18 mouse cellular contexts compared by ENCODE assay signal in the genomic region with DNA sequence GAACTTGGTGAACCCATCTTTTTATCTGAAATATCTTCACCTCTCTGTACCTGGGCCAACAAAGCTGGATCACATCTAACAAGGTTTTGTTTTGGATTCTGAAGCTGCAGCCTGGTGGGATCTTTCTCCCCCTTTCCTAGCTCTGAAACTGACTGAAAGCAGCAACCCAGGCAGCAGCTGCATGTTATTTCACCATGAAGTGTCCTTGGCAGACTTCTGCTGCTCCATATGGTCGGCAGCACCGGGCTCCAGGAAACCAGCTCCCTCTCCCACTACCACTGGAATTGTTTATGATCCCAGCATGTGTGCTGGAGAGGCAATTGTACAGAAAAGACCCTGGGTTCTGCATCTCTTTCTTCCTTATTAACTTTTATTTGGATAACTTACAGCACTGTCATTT.
DNase-seq lines count a peak whose midpoint lies in the region; ATAC-seq lines count a peak whose summit lies in the region.
"Had no signal": no experiment of that assay in that cellular context is flagged by ENCODE, and none has a peak within 500 bp of the region (broad histone marks: within the 10 kb centered on the region; RNA-seq: fewer than 3 reads in every experiment).

No protein-coding gene starts in this region.

- H3K4me3 ChIP-seq in forebrain, embryonic 14.5 days (ENCODE audit: low read depth, low read length), result no peak overlapping the region
- H3K4me3 ChIP-seq in forebrain, embryonic 10.5 days, result no peak overlapping the region
- H3K4me3 ChIP-seq: erythroblast, embryonic 14.5 days; hindbrain, embryonic 13.5 days; midbrain, embryonic 12.5 days had no signal

- no peaks in the 10 kb centered on the region for H3K9me3 ChIP-seq in forebrain, embryonic 14.5 days (replicated peaks; ENCODE audit: control insufficient read depth, low read length)
- H3K9me3 ChIP-seq in forebrain, embryonic 10.5 days, result no peaks in the 10 kb centered on the region
- H3K9me3 ChIP-seq: hindbrain, embryonic 13.5 days; midbrain, embryonic 12.5 days had no signal

- H3K27ac ChIP-seq in forebrain, embryonic 14.5 days (ENCODE audit: low read depth, low read length), result peak overlapping the region; percentile 16; the same call in 1 of the 2 replicates
- H3K27ac ChIP-seq in forebrain, embryonic 10.5 days, result no peak overlapping the region
- H3K27ac ChIP-seq: hindbrain, embryonic 13.5 days; liver, embryonic 14.5 days; midbrain, embryonic 12.5 days had no signal

- H3K9ac ChIP-seq in forebrain, embryonic 14.5 days (ENCODE audit: low read length), result no peak overlapping the region
- H3K9ac ChIP-seq: hindbrain, embryonic 13.5 days; liver, embryonic 14.5 days; midbrain, embryonic 12.5 days had no signal

- H3K36me3 ChIP-seq in forebrain, embryonic 14.5 days (ENCODE audit: control insufficient read depth, insufficient read depth, low read length), result no peaks in the 10 kb centered on the region
- H3K36me3 ChIP-seq in forebrain, embryonic 10.5 days (replicated peaks), result no peaks in the 10 kb centered on the region
- H3K36me3 ChIP-seq: hindbrain, embryonic 13.5 days; midbrain, embryonic 12.5 days had no signal

- no peak overlapping the region for H3K4me2 ChIP-seq in forebrain, embryonic 14.5 days (ENCODE audit: low read length)
- H3K4me2 ChIP-seq: hindbrain, embryonic 13.5 days; midbrain, embryonic 12.5 days had no signal

- WGBS in forebrain, embryonic 14.5 days, result 46% methylated on average over 2 of the region's 2 CpGs
- WGBS in forebrain, embryonic 10.5 days, result 77% methylated on average over 2 of the region's 2 CpGs

- H3K4me1 ChIP-seq in forebrain, embryonic 14.5 days (ENCODE audit: control insufficient read depth, insufficient read depth, low read length), result no peaks in the 10 kb centered on the region
- no peaks in the 10 kb centered on the region for H3K4me1 ChIP-seq in forebrain, embryonic 10.5 days
- H3K4me1 ChIP-seq: hindbrain, embryonic 13.5 days; midbrain, embryonic 12.5 days had no signal

- DNase-seq in forebrain, embryonic 14.5 days (ENCODE audit: low spot score), result peak; percentile 69
- no peak for DNase-seq in forebrain, embryonic 10.5 days (ENCODE audit: extremely low spot score, low spot score)
- DNase-seq in kidney, postnatal 10 days, result peak; percentile 47
- DNase-seq in kidney, postnatal 25 days, result no peak
- DNase-seq in right cerebral cortex, postnatal 14 days, result peak; percentile 10
- DNase-seq in right cerebral cortex, postnatal 25 days, result no peak
- DNase-seq in Muller cell, postnatal 12 days (ENCODE audit: inconsistent ontology term), result no peak
- no peak for DNase-seq in thymus, adult 18-20 months
- DNase-seq: adrenal gland, postnatal 10 days; B cell, adult 2 months; cerebellum, adult 18-20 months; gastrocnemius, postnatal 36 days; spleen, adult 18-20 months; thymus, postnatal 25 days had no signal

- no peak for ATAC-seq in forebrain, embryonic 14.5 days

- no peaks in the 10 kb centered on the region for H3K27me3 ChIP-seq in forebrain, embryonic 14.5 days (replicated peaks; ENCODE audit: control insufficient read depth, insufficient read depth, low read length)
- no peaks in the 10 kb centered on the region for H3K27me3 ChIP-seq in forebrain, embryonic 10.5 days (ENCODE audit: poor library complexity, severe bottlenecking)
- H3K27me3 ChIP-seq: hindbrain, embryonic 13.5 days; midbrain, embryonic 12.5 days had no signal

Comparison
In these comparisons a context has a peak if more than half of its experiments do, and no peak if none do; other contexts are left out.
1. DNase-seq: peak in forebrain, embryonic 14.5 days (single experiment), kidney, postnatal 10 days (single experiment) and right cerebral cortex, postnatal 14 days (single experiment); none in forebrain, embryonic 10.5 days (single experiment), kidney, postnatal 25 days (0 of 2), right cerebral cortex, postnatal 25 days (single experiment), Muller cell, postnatal 12 days (single experiment) and thymus, adult 18-20 months (0 of 2).